Mouse (Mus musculus) brain, embryonic 14.5 days (tissue): Measurements from ENCODE around the gene Cidec.

ENCODE experiments used
- CTCF ChIP-seq: fragments of 200-500 bp; IDR thresholded peaks from 2 replicates; pipeline ENCODE4 v1.5.1; 2012; ENCODE audit warnings: inconsistent platforms, mild to moderate bottlenecking, moderate library complexity, borderline replicate concordance; ENCODE audit not compliant: insufficient read depth, insufficient read length; ENCODE audit errors: extremely low read depth
- POLR2A ChIP-seq: fragments of 200-500 bp; IDR thresholded peaks from 2 replicates; pipeline ENCODE4 v1.6.1; 2012; ENCODE audit warnings: mild to moderate bottlenecking, inconsistent platforms, borderline replicate concordance; ENCODE audit not compliant: poor library complexity, insufficient read depth, insufficient read length, severe bottlenecking; ENCODE audit errors: extremely low read depth

DNA sequence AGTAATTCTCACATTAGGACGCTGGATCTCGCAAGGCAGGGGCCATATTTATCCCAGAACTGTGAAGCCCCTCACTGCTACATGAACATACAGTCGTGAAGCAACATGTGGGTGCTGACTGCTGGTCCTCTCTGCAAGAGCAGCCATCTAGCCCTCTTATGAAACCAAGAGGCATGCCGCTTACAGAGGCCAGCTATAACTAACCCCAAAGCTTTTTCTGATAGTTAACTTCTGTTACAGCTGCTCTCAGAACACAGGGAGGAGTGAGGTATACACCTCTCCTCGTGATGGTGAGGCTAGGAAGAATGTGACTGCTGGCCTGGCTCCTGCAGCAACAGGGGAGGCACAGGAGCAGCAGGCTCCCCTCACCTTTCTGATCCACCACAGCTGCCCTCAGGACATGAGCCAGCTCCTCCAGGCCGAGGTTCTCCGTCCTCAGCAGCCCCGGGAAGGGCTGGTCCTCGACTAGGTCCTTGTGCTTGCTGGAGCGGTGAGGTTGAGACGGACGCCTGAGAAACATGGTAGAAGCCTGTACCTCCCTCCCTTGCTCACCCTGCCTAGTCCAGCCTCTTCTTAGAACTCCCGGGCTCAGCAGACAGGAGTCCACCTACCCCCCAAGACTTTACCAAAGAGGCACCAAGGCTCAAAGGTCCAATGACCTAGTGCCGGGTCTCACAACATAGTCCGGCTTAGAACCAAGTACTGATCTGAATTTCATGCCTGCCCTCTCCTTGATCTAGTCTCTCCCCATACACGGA is 16.9 kb downstream of the Cidec start:
- no peak for TF ChIP-seq POLR2A
- no peak for TF ChIP-seq CTCF
